Mouse (Mus musculus) frontal cortex, postnatal 14 days (tissue): ENCODE measurements around the gene Olfr785.
"Not testable (repeated sequence)": the region's sequence is repeated elsewhere in the genome, so short reads cannot be mapped to it uniquely, and the experiment has no call there.

Source experiments
- DNase-seq, 2 experiments: peaks; one replicate each; pipeline ENCODE4 v3.0.0; 2022; ENCODE audit warnings: low spot score in 2 of 2

Olfr785 gene

DNA sequence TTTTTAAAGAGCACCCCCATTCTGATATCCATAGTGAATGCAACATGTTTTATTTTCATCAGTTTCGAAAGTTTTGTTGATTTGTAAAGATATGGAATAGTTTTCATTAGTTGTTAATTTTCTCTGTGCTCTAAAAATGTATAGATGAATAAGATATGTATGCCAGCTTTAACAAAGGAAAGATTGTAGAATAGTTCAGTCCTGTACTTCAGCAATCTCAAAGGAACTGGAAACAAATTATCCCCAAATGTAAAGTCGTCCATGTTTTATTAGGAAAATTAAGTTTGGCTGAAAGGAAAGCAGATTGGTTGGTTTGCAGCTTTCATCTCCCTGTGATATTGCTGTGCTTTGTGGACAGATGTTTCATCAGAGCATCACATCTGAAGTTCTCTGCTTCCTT lies at the start of gene Olfr785:
Gene Olfr785 (plus strand): TSS at position 301 of the 400 bp plus-strand sequence.
- DNase-seq = no peak

DNA sequence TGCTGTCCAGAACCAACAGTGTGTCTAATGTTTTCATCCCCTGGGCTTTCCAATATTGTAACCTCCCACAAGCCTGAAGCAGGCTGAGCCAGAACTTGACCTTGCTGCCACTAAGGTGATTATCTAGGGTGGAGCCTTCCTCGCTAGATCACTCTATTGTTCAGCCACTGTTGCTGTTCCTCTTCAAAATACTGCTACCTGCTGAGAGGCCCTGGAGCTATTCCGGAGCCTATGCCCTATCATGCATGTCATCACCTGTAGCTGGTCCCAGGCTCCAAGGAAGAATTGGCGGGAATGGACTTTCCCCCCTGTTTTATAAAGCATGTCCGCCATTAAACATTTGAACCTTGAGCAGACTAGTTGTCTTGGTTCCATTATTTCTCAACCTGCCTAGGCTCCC lies 48.7 kb upstream of the Olfr785 start:
- not testable (repeated sequence) for DNase-seq

DNA sequence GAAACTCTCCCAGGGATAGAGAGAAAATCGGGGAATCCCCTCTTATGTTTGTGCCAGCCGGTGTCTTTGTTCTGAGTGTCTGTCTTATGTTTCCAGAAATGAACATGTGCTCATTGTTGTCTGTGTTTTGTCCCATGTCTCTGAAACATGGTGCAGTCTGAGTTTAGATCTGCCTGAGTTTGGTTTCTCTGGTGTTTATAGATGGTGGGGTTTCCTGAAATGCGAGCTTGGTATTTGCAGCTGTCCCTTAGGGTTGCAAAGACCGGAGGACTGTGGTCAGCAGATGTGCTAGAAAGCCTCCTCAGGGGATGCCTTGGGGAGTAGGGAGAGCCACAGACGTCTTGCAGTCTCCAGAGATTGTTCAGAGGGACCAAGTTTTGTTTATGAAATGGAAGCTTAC lies 47.9 kb upstream of the Olfr785 start:
- no peak for DNase-seq

DNA sequence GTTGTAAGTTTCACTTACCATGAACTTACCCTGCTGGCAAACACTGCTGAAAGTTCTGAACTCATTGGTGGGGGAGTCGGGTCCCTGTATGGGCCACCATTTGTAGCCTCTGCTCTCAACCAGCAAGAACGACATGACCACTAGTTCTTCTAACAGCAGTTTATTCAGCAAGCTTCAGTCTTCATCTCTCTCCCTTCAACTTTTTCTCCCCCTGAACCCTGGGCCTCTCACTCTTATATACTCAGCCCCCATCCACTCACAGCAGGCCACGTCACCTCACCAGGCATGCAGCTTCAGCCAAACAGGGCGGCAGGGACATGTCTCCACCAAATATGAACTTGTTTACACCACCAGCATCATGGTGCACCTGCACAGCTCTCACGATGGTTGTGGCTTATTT lies 31.2 kb upstream of the Olfr785 start:
- DNase-seq = not testable (repeated sequence)

DNA sequence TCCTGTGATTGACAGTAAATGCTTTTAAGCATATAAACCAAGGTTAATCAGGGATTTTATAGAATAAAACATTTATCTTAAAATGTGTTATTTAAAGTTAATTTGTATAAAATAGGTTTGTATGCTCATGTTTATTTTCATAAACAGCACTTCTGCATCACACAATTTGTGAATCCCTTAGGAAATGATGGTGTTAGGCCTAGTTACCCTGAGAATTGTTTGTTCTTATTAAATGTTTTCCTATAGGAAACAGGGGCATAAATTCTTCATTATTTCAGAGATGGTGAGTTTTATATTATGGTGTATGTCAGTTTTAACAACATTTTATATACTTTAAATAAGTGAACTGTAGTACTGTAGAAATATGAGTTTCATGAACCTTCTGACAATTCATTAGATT lies 21.4 kb upstream of the Olfr785 start, which contains the start of gene Olfr784:
Gene Olfr784 (plus strand): TSS at position 301 of the 400 bp plus-strand sequence.
- DNase-seq = no peak

DNA sequence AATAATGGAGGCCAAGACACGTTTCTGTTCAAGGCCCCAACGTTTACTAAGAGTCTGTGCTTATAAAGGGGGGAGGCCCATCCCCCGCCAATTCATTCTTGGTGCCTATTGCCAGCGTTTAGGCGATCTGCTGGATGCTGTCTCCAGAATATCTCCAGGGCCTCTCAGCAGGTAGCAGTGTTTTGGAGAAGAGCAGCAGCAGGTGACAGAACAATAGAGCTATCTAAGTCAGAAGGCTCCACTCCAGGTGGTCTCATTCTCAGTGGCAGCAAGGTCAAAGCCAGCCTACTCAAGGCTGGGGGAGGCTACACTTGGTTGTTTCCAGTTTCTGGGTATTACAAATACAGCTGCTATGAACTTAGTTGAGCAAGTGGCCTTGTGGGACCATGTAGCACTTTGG lies 4.3 kb upstream of the Olfr785 start:
- DNase-seq = no peak

DNA sequence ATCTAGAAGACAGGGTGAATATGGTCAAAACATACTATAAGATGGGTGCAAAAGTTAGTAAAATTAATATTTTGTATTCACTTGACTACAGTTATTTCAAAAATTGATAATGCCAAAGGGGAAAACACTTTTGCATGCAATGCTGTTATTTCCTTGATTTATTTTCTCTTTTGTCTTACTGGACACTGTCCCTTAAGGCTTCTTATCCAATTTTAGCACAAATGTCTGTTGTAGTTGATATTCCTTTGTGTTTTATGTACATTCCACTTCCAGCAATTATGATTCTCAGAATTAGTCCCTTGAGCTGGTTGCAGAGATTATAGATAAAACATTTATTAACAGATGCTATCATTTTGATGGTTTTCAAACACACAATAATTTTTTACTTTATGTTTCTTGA lies 21.8 kb downstream of the Olfr785 start, which contains the start of gene Olfr786:
Gene Olfr786 (plus strand): TSS at position 301 of the 400 bp plus-strand sequence.
- DNase-seq = no peak
